Mouse (Mus musculus): ENCODE measurements at regions not wholly inside any gene's neighbourhood (a gene's known extent, or its start where the extent isn't known, plus 50 kb on each side); places are given as distances from the start of the nearest gene placed in this dataset.

- Histone ChIP-seq H3K27ac (ENCODE audit: insufficient read depth, low read length) (no peak overlapping the region), H3K4me3 (ENCODE audit: insufficient read depth, low read length) (no peak overlapping the region), H3K4me1 (ENCODE audit: control insufficient read depth, insufficient read depth, low read length) (no peaks in the 10 kb centered on the region; the same call in 1 of the 2 replicates)
- TF ChIP-seq POLR2A (IDR thresholded peaks at IDR 0.05; ENCODE audit: extremely low read depth, insufficient read depth, low read length) (no peak), CTCF (IDR thresholded peaks at IDR 0.05; ENCODE audit: extremely low read depth, insufficient read depth, low read length) (no peak)
Measured at GRCm38 (mm10) chr2:79567413-79567934, 67.7 kb upstream of the Itprid2 start.

- TF ChIP-seq POLR2A (IDR thresholded peaks at IDR 0.05; ENCODE audit: extremely low read depth, insufficient read depth, low read length) (no peak), CTCF (IDR thresholded peaks at IDR 0.05; ENCODE audit: extremely low read depth, insufficient read depth, low read length) (no peak)
Measured at GRCm38 (mm10) chr2:79569663-79570062, 65.5 kb upstream of the Itprid2 start.

GRCm38 (mm10) chr2:79571910-79572309 is 63.2 kb upstream of the Itprid2 start:
- H3K27ac ChIP-seq (ENCODE audit: insufficient read depth, low read length), result no peak overlapping the region
- H3K4me3 ChIP-seq (ENCODE audit: insufficient read depth, low read length), result no peak overlapping the region
- TF ChIP-seq POLR2A (IDR thresholded peaks at IDR 0.05; ENCODE audit: extremely low read depth, insufficient read depth, low read length), result no peak
- TF ChIP-seq CTCF (IDR thresholded peaks at IDR 0.05; ENCODE audit: extremely low read depth, insufficient read depth, low read length), result no peak
- H3K4me1 ChIP-seq (ENCODE audit: control insufficient read depth, insufficient read depth, low read length), result no peaks in the 10 kb centered on the region; the same call in 1 of the 2 replicates

More at GRCm38 (mm10) chr2:79569663-79570062, 65.5 kb upstream of the Itprid2 start:
- H3K4me1 ChIP-seq (ENCODE audit: control insufficient read depth, insufficient read depth, low read length), result no peaks in the 10 kb centered on the region; the same call in 1 of the 2 replicates
- no peak overlapping the region for H3K4me3 ChIP-seq (ENCODE audit: insufficient read depth, low read length)
- no peak overlapping the region for H3K27ac ChIP-seq (ENCODE audit: insufficient read depth, low read length)

- TF ChIP-seq CTCF (IDR thresholded peaks at IDR 0.05; ENCODE audit: extremely low read depth, insufficient read depth, low read length), result no peak
- no peak for TF ChIP-seq POLR2A (IDR thresholded peaks at IDR 0.05; ENCODE audit: extremely low read depth, insufficient read depth, low read length)
- no peak overlapping the region for H3K27ac ChIP-seq (ENCODE audit: insufficient read depth, low read length)
- no peaks in the 10 kb centered on the region; the same call in 1 of the 2 replicates for H3K4me1 ChIP-seq (ENCODE audit: control insufficient read depth, insufficient read depth, low read length)
- H3K4me3 ChIP-seq (ENCODE audit: insufficient read depth, low read length), result no peak overlapping the region
Measured at GRCm38 (mm10) chr2:79575074-79575473, 60.1 kb upstream of the Itprid2 start.

- no peak overlapping the region for H3K4me3 ChIP-seq (ENCODE audit: insufficient read depth, low read length)
- TF ChIP-seq POLR2A (IDR thresholded peaks at IDR 0.05; ENCODE audit: extremely low read depth, insufficient read depth, low read length) (no peak), CTCF (IDR thresholded peaks at IDR 0.05; ENCODE audit: extremely low read depth, insufficient read depth, low read length) (no peak)
- H3K27ac ChIP-seq (ENCODE audit: insufficient read depth, low read length), result no peak overlapping the region
- no peaks in the 10 kb centered on the region for H3K4me1 ChIP-seq (ENCODE audit: control insufficient read depth, insufficient read depth, low read length)
Measured at GRCm38 (mm10) chr2:79585022-79585774, 50.0 kb upstream of the Itprid2 start.

Data from cortical plate, adult 2 months (tissue).